Mouse (Mus musculus) thymus, adult 2 months (tissue): ENCODE measurements at regions not wholly inside any gene's neighbourhood (a gene's known extent, or its start where the extent isn't known, plus 50 kb on each side); places are given as distances from the start of the nearest gene placed in this dataset.
"Not testable (repeated sequence)": the region's sequence is repeated elsewhere in the genome, so short reads cannot be mapped to it uniquely, and the experiment has no call there.

Source experiments
- DNase-seq: peaks from one replicate; pipeline ENCODE4 v3.0.0; 2021
- H3K27ac ChIP-seq: fragments of 200-500 bp; 2 replicates; pipeline ENCODE4 v1.5.1; 2012; ENCODE audit warnings: low read length, control low read depth; ENCODE audit not compliant: control insufficient read depth, insufficient read depth
- H3K27me3 ChIP-seq: fragments of 200-500 bp; 2 replicates; pipeline ENCODE4 v1.6.1; 2012; ENCODE audit warnings: mild to moderate bottlenecking, low read length, moderate library complexity, mixed read lengths; ENCODE audit not compliant: control insufficient read depth, insufficient read depth
- H3K36me3 ChIP-seq: fragments of 200-500 bp; 2 replicates; pipeline ENCODE4 v1.6.1; 2012; ENCODE audit warnings: mild to moderate bottlenecking, low read length, moderate library complexity; ENCODE audit not compliant: control insufficient read depth, insufficient read depth
- H3K4me1 ChIP-seq: fragments of 200-500 bp; replicated peaks from 2 replicates; pipeline ENCODE4 v1.6.1; 2012; ENCODE audit warnings: low read length; ENCODE audit not compliant: control insufficient read depth, insufficient read depth
- H3K4me3 ChIP-seq: fragments of 200-500 bp; 2 replicates; pipeline ENCODE4 v1.5.1; 2012; ENCODE audit warnings: mild to moderate bottlenecking, low read length, control low read depth, moderate library complexity; ENCODE audit not compliant: control insufficient read depth, insufficient read depth
- CTCF ChIP-seq: fragments of 200-500 bp; IDR thresholded peaks from 2 replicates; pipeline ENCODE4 v1.5.1; 2012; ENCODE audit warnings: mild to moderate bottlenecking, control low read depth, low read length, moderate library complexity, borderline replicate concordance; ENCODE audit not compliant: control insufficient read depth, poor library complexity, insufficient read depth; ENCODE audit errors: extremely low read depth
- POLR2A ChIP-seq: fragments of 200-500 bp; IDR thresholded peaks from 2 replicates; pipeline ENCODE4 v1.6.1; 2012; ENCODE audit warnings: mild to moderate bottlenecking, low read length, control low read depth, moderate library complexity; ENCODE audit not compliant: control insufficient read depth, poor library complexity, insufficient read depth; ENCODE audit errors: extremely low read depth
- WGBS: fragments of 180-500 bp; shearing (Covaris S2); methylation state at CpG from one replicate; pipeline ENCODE4 v1.1.7; 2018; 5-methylcytosine and 5-hydroxymethylcytosine counted together

GRCm38 (mm10) chr13:5648276-5648675, 213.0 kb upstream of the Klf6 start:
- Histone ChIP-seq H3K27me3 (no peaks in the 10 kb centered on the region), H3K4me3 (no peak overlapping the region), H3K4me1 (no peaks in the 10 kb centered on the region), H3K36me3 (no peaks in the 10 kb centered on the region), H3K27ac (no peak overlapping the region)
- no peak for DNase-seq
- TF ChIP-seq CTCF (no peak), POLR2A (no peak)
- 98% methylated on average over 4 of the region's 4 CpGs for WGBS

GRCm38 (mm10) chr13:5657556-5657955, 203.7 kb upstream of the Klf6 start:
- Histone ChIP-seq H3K27me3 (no peaks in the 10 kb centered on the region), H3K4me1 (no peaks in the 10 kb centered on the region), H3K36me3 (no peaks in the 10 kb centered on the region), H3K27ac (no peak overlapping the region), H3K4me3 (no peak overlapping the region)
- 92% methylated on average over 5 of the region's 5 CpGs for WGBS
- DNase-seq: no peak
- TF ChIP-seq CTCF (no peak), POLR2A (no peak)

GRCm38 (mm10) chr13:5666235-5667007, 194.9 kb upstream of the Klf6 start:
- 10% methylated on average over 3 of the region's 3 CpGs for WGBS
- no peak for TF ChIP-seq POLR2A
- no peak for TF ChIP-seq CTCF
- no peak overlapping the region for H3K4me3 ChIP-seq
- no peak for DNase-seq
- H3K36me3 ChIP-seq: no peaks in the 10 kb centered on the region
- H3K27ac ChIP-seq: no peak overlapping the region
- H3K4me1 ChIP-seq: no peaks in the 10 kb centered on the region
- no peaks in the 10 kb centered on the region for H3K27me3 ChIP-seq

GRCm38 (mm10) chr13:5675668-5676067, 185.6 kb upstream of the Klf6 start:
- no peaks in the 10 kb centered on the region for H3K4me1 ChIP-seq
- TF ChIP-seq POLR2A: no peak
- TF ChIP-seq CTCF: no peak
- DNase-seq: no peak
- H3K4me3 ChIP-seq: no peak overlapping the region
- H3K27me3 ChIP-seq: no peaks in the 10 kb centered on the region
- WGBS: 91% methylated on average over 1 of the region's 1 CpGs
- H3K36me3 ChIP-seq: no peaks in the 10 kb centered on the region
- H3K27ac ChIP-seq: no peak overlapping the region

- no peaks in the 10 kb centered on the region for H3K36me3 ChIP-seq
- TF ChIP-seq POLR2A (no peak), CTCF (no peak)
- no peaks in the 10 kb centered on the region for H3K27me3 ChIP-seq
- 98% methylated on average over 4 of the region's 4 CpGs for WGBS
- DNase-seq: no peak
- H3K4me1 ChIP-seq: no peaks in the 10 kb centered on the region
- no peak overlapping the region for H3K27ac ChIP-seq
- no peak overlapping the region for H3K4me3 ChIP-seq
Observed at GRCm38 (mm10) chr13:5690124-5690523, 171.2 kb upstream of the Klf6 start.

- H3K36me3 ChIP-seq: not testable (repeated sequence)
Observed at GRCm38 (mm10) chr13:5690680-5691079, 170.6 kb upstream of the Klf6 start.

GRCm38 (mm10) chr13:5694626-5695025, 166.7 kb upstream of the Klf6 start:
- DNase-seq: no peak
- Histone ChIP-seq H3K27ac (no peak overlapping the region), H3K36me3 (no peaks in the 10 kb centered on the region), H3K4me3 (no peak overlapping the region), H3K27me3 (no peaks in the 10 kb centered on the region), H3K4me1 (no peaks in the 10 kb centered on the region)
- 97% methylated on average over 8 of the region's 8 CpGs for WGBS
- TF ChIP-seq CTCF (no peak), POLR2A (no peak)

More at GRCm38 (mm10) chr13:5690680-5691079, 170.6 kb upstream of the Klf6 start:
- not testable (repeated sequence) for H3K4me3 ChIP-seq, H3K4me1 ChIP-seq, H3K27ac ChIP-seq, DNase-seq, H3K27me3 ChIP-seq
- WGBS: 97% methylated on average over 2 of the region's 2 CpGs

GRCm38 (mm10) chr13:5695581-5695980, 165.7 kb upstream of the Klf6 start:
- DNase-seq, H3K4me1 ChIP-seq, H3K4me3 ChIP-seq, H3K36me3 ChIP-seq, H3K27ac ChIP-seq, H3K27me3 ChIP-seq: not testable (repeated sequence)
- WGBS: 91% methylated on average over 3 of the region's 3 CpGs
